Mouse (Mus musculus) liver, embryonic 11.5 days (tissue): ENCODE data around the gene Glud1. TPM values are rescaled to one million over a fixed set of nuclear protein-coding genes. Genes with fewer than 3 reads are reported as not detected.
"Not testable (repeated sequence)": the region's sequence is repeated elsewhere in the genome, so short reads cannot be mapped to it uniquely, and the experiment has no call there.

Experiments used
- ATAC-seq: fragments of 200-750 bp; cut with Nextera tagmentation; replicated peaks from 2 replicates; pipeline ENCODE4 v1.8.0; 2017; ENCODE audit warnings: moderate number of reproducible peaks, mild to moderate bottlenecking, moderate TSS enrichment, moderate library complexity; ENCODE audit not compliant: low FRiP score
- DNase-seq: peaks from one replicate; pipeline ENCODE4 v3.0.0-alpha.2; 2017; ENCODE audit warnings: low spot score
- H3K27ac ChIP-seq: fragments of 300-500 bp; sonication (generic); 2 replicates; pipeline ENCODE4 v1.5.1; 2014; ENCODE audit warnings: mild to moderate bottlenecking, low read depth, low read length, control low read depth
- H3K27me3 ChIP-seq: fragments of 300-500 bp; sonication (generic); replicated peaks from 2 replicates; pipeline ENCODE4 v1.6.1; 2014; ENCODE audit warnings: low read length, mixed read lengths; ENCODE audit not compliant: control insufficient read depth, insufficient read depth
- H3K36me3 ChIP-seq: fragments of 300-500 bp; sonication (generic); 2 replicates; pipeline ENCODE4 v1.6.1; 2014; ENCODE audit warnings: mild to moderate bottlenecking, low read length, moderate library complexity, mixed read lengths; ENCODE audit not compliant: control insufficient read depth, insufficient read depth
- H3K4me1 ChIP-seq: fragments of 300-500 bp; sonication (generic); replicated peaks from 2 replicates; pipeline ENCODE4 v1.6.1; 2014; ENCODE audit warnings: low read length, mixed read lengths; ENCODE audit not compliant: control insufficient read depth, insufficient read depth
- H3K4me2 ChIP-seq: fragments of 300-500 bp; sonication (generic); 2 replicates; pipeline ENCODE4 v1.6.1; 2014; ENCODE audit warnings: mild to moderate bottlenecking, control low read depth, moderate library complexity
- H3K4me3 ChIP-seq: fragments of 300-500 bp; sonication (generic); 2 replicates; pipeline ENCODE4 v1.5.1; 2014; ENCODE audit warnings: low read depth, low read length, control low read depth
- H3K9ac ChIP-seq: fragments of 300-500 bp; sonication (generic); 2 replicates; pipeline ENCODE4 v1.6.1; 2014; ENCODE audit warnings: low read depth, low read length, control low read depth
- H3K9me3 ChIP-seq: fragments of 300-500 bp; sonication (generic); 2 replicates; pipeline ENCODE4 v1.6.1; 2016; ENCODE audit warnings: low read length, inconsistent platforms, mixed read lengths; ENCODE audit not compliant: control insufficient read depth
- WGBS: fragments of 180-500 bp; shearing (Covaris S2); extraction: QIAGEN DNeasy Blood & Tissue Kit; methylation state at CpG from one replicate; pipeline ENCODE4 v1.1.7; 2014; 5-methylcytosine and 5-hydroxymethylcytosine counted together
- polyA plus RNA-seq: library from polyadenylated mRNA; unstranded; fragments of >200 nt; fragmentation: Nextera tagmentation; extraction: Ambion mirVana; gene quantifications from 2 replicates; pipeline ENCODE4 v1.2.1, GENCODE M21; 2014

Gene Glud1
- polyA plus RNA-seq, 1 experiment from 2014 or later: 192 TPM

DNA sequence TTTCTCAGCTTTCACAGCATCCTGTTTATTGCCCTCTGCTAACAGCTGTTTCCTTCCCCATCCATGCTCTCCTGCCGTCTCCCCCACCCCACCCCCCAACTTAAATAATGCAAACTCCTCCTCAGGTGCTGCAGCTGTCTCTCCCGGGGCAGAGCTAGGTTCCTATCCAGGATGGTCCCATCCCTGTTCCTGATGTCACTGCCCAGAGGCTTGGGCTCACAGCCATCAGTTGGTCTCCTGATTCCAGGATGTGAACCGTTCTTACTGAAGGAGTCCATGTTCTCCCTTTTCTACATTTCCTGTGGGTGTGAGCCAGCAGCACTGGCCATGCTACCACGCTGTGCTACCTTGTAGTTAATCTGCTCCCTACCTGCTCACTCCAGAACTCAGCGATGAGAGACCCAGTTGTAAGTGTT, 7.3 kb upstream of the Glud1 start:
- no peak overlapping the region for H3K4me2 ChIP-seq
- DNase-seq: no peak
- H3K9ac ChIP-seq: no peak overlapping the region
- no peak for ATAC-seq
- no peaks in the 10 kb centered on the region for H3K4me1 ChIP-seq
- no peaks in the 10 kb centered on the region for H3K9me3 ChIP-seq
- 27% methylated on average over 5 of the region's 5 CpGs for WGBS
- 0 out of 2 replicates have a peak, but pooled peaks cover 2% of the 10 kb centered on the region for H3K36me3 ChIP-seq
- H3K27me3 ChIP-seq: no peaks in the 10 kb centered on the region
- H3K4me3 ChIP-seq: no peak overlapping the region
- 0 out of 2 replicates have a peak overlapping the region, but pooled peaks have one; percentile 7 for H3K27ac ChIP-seq

DNA sequence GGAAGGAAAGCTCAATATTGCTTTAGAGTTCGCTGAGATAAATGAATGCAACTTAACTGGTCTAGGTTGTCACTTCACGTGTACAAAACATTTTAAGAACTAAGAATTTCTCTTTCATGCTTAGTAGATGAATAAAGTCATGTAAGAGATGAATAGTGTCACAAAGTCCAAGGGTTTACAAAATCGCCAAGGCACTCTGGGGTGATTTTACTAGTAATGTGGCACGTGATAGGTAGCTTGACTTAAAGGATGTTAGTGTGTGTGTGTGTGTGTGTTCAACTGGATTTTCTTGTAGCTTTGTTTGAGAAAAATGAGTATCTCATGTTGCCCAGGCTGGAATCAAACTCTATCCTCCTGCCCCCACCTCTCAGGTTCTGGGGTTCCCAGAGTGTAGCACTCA, 1.3 kb upstream of the Glud1 start:
- Histone ChIP-seq H3K9ac (no peak overlapping the region), H3K9me3 (no peaks in the 10 kb centered on the region), H3K27me3 (no peaks in the 10 kb centered on the region), H3K4me2 (peak overlapping the region; percentile 90), H3K27ac (peak overlapping the region; percentile 94; the same call in 1 of the 2 replicates), H3K4me1 (peaks cover 8% of the 10 kb centered on the region; the same call in 1 of the 2 replicates), H3K36me3 (no peaks in the 10 kb centered on the region), H3K4me3 (peak overlapping the region; percentile 94; the same call in 1 of the 2 replicates)
- ATAC-seq (no peak), DNase-seq (no peak)
- 82% methylated on average over 4 of the region's 4 CpGs for WGBS

DNA sequence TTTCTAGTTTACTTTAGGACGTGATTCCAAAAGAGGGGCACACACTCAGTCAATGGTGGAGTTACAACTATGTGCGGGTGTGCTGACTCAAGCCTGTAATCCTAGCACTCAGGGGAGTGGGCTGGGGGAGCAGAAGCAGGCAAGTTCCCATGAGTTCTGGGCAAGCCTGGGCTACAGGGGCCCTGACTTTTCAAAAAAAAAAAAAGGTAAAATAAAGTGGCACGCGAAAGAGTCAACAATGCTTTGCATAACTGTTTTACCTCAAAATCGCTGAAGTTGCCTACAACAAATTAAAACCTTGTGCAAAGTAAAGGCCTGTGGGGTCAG, 657 bp upstream of the Glud1 start:
- DNase-seq (no peak), ATAC-seq (no peak)
- peak overlapping the region; percentile 94 for H3K27ac ChIP-seq
- peak overlapping the region; percentile 90 for H3K4me2 ChIP-seq
- no peaks in the 10 kb centered on the region for H3K36me3 ChIP-seq
- H3K9ac ChIP-seq: peak overlapping the region; percentile 94
- H3K27me3 ChIP-seq: no peaks in the 10 kb centered on the region
- H3K9me3 ChIP-seq: no peaks in the 10 kb centered on the region
- H3K4me3 ChIP-seq: peak overlapping the region; percentile 94
- 7% methylated on average over 5 of the region's 5 CpGs for WGBS
- H3K4me1 ChIP-seq: peaks cover 10% of the 10 kb centered on the region; the same call in 1 of the 2 replicates

DNA sequence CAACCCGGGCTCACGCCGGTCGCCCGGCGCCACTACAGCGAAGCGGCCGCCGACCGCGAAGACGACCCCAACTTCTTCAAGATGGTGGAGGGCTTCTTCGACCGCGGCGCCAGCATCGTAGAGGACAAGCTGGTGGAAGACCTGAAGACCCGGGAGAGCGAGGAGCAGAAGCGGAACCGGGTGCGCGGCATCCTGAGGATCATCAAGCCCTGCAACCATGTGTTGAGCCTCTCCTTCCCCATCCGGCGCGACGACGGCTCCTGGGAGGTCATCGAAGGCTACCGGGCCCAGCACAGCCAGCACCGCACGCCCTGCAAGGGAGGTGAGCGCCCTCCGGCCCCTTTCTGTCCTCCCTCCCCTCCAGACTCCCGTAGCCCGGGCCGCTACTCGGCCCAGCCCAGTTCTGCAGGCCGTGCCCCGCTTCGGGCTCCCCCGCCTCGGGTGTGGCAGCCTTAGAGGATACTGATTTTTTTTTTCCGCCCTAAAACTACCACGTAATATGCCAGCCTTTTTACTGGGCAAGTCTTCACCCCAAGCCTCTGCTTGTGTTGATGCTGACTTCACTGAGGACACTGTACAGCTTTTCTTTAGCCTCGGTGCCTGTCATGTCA, 599 bp downstream of the Glud1 start:
- ATAC-seq: peak; percentile 15; the same call in 1 of the 2 replicates
- Histone ChIP-seq H3K4me3 (peak overlapping the region; percentile 94), H3K9ac (peak overlapping the region; percentile 94), H3K36me3 (peaks cover 2% of the 10 kb centered on the region; the same call in 1 of the 2 replicates), H3K9me3 (no peaks in the 10 kb centered on the region), H3K27ac (peak overlapping the region; percentile 94), H3K27me3 (no peaks in the 10 kb centered on the region), H3K4me1 (peaks cover 10% of the 10 kb centered on the region; the same call in 1 of the 2 replicates), H3K4me2 (peak overlapping the region; percentile 90)
- DNase-seq: no peak
- WGBS: under 1% methylated on average over 47 of the region's 47 CpGs

DNA sequence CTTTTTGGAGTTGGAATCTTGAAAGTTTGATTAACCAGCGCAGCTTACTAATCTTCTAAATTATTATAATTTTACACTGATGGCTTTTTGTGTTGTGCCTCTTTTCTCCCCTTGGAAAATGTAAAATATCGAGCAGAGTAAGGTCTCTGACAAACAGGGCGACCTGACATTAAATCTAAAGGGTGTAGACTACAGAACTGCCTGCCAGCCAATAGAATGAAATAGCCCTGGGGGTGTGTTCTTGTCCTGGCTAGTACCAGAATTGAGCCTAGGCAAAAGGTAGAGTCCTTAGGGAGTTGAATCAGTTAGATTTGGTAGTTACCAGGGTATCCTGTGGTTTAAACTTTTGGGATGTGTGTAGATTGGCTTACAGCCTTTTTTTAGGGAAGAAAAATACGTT, 1.2 kb downstream of the Glud1 start:
- peak; percentile 23 for DNase-seq
- Histone ChIP-seq H3K4me2 (peak overlapping the region; percentile 90), H3K9ac (peak overlapping the region; percentile 94), H3K36me3 (peaks cover 4% of the 10 kb centered on the region; the same call in 1 of the 2 replicates), H3K27ac (peak overlapping the region; percentile 94), H3K4me3 (peak overlapping the region; percentile 94), H3K27me3 (no peaks in the 10 kb centered on the region), H3K9me3 (no peaks in the 10 kb centered on the region), H3K4me1 (peaks cover 10% of the 10 kb centered on the region; the same call in 1 of the 2 replicates)
- no peak for ATAC-seq
- 3% methylated on average over 4 of the region's 4 CpGs for WGBS

DNA sequence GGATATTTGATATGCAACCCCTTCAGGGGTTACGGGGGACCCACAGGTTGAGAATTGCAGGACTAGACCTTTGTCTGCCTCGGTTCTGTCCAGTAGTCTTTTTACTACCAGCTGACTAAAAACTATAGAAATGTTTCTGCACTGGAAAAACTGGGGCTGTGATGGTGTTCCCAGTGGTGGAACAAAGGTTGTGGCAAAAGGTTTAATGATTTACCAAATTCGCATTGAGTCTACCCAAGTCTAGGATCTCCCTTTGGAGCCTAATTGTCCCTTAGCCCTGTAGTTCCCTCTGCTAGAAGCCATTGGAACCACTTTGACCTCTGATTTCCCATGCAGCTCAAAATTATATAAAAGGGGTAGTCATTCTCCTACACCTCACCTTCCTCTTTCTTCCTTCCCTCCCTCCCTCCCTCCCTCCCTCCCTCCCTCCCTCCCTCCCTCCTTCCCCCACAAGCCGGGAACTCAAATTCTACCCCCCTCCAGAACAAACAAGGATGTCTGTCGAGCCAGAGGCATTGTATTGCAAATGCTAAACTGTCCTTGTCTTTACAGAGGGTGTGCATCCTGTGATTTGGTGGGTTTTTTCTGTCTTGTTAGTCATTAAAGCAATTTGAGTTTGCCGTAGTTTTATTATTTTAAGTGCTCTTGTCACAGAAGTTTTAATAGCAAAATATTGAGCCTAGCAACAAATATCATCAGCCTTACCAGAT, 2.0 kb downstream of the Glud1 start:
- Histone ChIP-seq H3K9ac (peak overlapping the region; percentile 55; the same call in 1 of the 2 replicates), H3K4me3 (peak overlapping the region; percentile 94), H3K36me3 (peaks cover 7% of the 10 kb centered on the region; the same call in 1 of the 2 replicates), H3K27me3 (no peaks in the 10 kb centered on the region), H3K4me2 (peak overlapping the region; percentile 90), H3K9me3 (no peaks in the 10 kb centered on the region), H3K4me1 (peaks cover 10% of the 10 kb centered on the region; the same call in 1 of the 2 replicates), H3K27ac (no peak overlapping the region)
- ATAC-seq (no peak), DNase-seq (peak; percentile 31)
- 23% methylated on average over 6 of the region's 6 CpGs for WGBS

DNA sequence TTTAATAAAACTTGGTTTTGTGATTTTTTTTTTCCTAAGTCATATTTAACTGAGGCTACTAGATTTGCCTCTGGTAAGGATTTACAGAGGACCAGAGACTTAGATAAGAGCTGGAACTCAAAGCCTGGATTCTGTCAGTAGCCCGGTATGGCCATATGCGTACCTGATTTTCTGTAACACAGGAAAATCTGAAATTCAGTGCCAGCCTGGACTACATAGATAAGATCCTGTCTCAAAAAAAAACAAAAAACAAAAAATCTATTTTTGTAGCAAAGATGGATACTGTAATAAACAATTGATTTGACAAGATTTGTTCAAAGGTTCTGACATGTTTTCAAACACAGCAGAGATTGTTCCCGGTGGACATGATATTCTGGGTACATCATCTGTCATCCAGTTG, 3.1 kb downstream of the Glud1 start:
- DNase-seq (peak; percentile 5), ATAC-seq (no peak)
- peaks cover 9% of the 10 kb centered on the region; the same call in 1 of the 2 replicates for H3K36me3 ChIP-seq
- no peaks in the 10 kb centered on the region for H3K27me3 ChIP-seq
- H3K27ac ChIP-seq: no peak overlapping the region
- peaks cover 10% of the 10 kb centered on the region; the same call in 1 of the 2 replicates for H3K4me1 ChIP-seq
- H3K9me3 ChIP-seq: no peaks in the 10 kb centered on the region
- no peak overlapping the region; the same call in 1 of the 2 replicates for H3K9ac ChIP-seq
- peak overlapping the region; percentile 94 for H3K4me3 ChIP-seq
- H3K4me2 ChIP-seq: peak overlapping the region; percentile 40
- 57% methylated on average over 3 of the region's 3 CpGs for WGBS

DNA sequence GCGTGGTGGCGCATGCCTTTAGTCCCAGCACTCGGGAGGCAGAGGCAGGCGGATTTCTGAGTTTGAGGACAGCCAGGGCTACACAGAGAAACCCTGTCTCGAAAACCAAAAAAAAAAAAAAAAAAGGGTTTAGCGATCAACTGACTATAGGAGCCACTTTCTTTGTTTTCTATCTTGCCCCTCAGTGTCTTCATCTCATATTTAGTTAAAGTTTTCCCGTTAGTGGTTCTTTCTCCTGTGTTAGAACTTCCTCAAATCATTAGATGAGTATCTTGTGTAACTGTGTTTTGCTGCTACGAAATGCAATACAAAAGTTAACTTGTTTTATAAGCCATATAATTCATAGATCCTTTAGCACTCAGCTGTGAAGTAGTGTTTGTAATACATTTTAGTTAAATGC, 3.9 kb downstream of the Glud1 start:
- not testable (repeated sequence) for H3K9me3 ChIP-seq, H3K4me1 ChIP-seq, H3K36me3 ChIP-seq, DNase-seq, H3K9ac ChIP-seq, H3K27ac ChIP-seq, H3K27me3 ChIP-seq, ATAC-seq
- WGBS: 73% methylated on average over 8 of the region's 8 CpGs
- Histone ChIP-seq H3K4me3 (peak overlapping the region; percentile 94), H3K4me2 (peak overlapping the region; percentile 45)
